Mouse (Mus musculus) bone marrow, adult 2 months (tissue): ENCODE data around the gene Trpm5.

Source experiments
- CTCF ChIP-seq: fragments of 200-500 bp; IDR thresholded peaks from 2 replicates; pipeline ENCODE4 v1.5.1; 2011; ENCODE audit warnings: low read length, control low read depth; ENCODE audit not compliant: control insufficient read depth, insufficient read depth
- POLR2A ChIP-seq: fragments of 200-500 bp; IDR thresholded peaks from 2 replicates; pipeline ENCODE4 v1.6.1; 2011; ENCODE audit warnings: low read depth, mild to moderate bottlenecking, control low read depth, low read length, borderline replicate concordance; ENCODE audit not compliant: control insufficient read depth

DNA sequence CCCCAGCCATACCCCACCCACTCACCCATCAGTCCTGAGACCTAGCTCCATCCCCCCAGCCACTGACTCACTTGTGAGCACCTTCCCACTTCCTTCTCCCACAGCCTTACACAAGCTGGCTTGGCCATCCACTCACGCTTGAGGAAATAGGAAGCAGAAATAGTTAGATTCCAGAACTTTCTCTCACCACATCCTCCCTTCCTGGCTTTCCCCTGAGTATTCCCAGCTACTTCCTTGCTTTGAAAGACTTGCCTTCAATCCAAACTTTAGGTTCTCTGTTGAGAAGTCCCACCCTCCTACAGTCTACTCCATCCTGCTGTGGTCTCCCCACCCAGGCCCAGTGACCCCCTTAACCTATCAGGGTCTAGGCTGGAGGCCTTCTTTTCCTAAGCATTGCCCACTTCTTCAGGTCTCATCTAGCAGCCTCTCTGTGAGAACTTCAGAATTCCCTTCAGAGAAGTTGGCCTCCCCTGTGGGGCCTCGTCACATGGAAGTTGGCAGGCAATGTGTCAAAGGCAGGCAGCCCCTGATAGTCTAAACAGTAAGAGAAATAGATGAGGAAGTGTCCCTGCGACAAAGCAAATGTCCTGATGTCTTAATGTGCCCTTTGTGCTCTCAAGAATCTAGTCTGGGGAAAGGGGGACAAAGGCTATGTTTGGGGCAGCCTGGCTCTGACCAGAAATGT is 53.2 kb downstream of the Trpm5 start:
- TF ChIP-seq POLR2A (no peak), CTCF (no peak)
